Mouse (Mus musculus): ENCODE measurements at regions not wholly inside any gene's neighbourhood (a gene's known extent, or its start where the extent isn't known, plus 50 kb on each side); places are given as distances from the start of the nearest gene placed in this dataset.

DNA sequence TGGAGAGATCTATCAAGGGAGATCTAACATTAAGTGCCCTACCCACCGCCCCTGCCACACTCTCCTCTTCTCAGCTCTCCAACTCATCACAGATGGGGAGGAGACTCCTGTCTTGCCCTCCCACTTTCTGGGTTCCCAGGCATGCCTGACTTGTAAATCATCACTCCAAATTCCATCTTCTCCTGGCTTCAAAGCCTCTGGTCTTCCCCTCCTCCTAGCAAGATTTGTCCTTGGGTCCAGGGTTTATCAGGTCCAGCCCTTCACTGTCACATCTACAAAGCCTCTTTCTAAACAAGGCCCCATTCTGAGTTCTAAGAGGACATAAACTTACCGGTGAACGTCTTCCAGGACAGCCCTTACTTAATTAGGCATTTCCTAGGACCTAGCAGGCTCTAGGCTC, 73.3 kb upstream of the Col5a1 start:
- DNase-seq, result no peak

DNA sequence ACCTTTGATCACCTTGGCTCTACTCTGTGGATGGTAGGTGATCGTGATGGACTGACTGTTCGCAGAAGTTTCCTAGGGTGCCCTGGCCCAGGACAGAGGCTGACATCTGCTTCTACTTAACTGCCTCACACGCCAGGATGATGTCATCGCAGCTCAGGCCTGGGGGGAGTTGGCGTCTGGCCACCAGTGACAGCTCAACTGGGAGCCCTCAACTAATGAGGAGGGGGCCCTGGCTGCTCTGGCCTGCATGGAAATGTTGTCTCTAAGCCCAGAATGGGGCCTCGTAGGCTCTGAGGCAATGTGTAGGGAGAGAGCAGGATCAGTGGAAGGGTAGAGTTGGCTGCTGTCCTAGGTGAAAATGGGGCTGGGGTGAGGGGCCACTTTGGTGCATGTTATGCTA, 72.9 kb upstream of the Col5a1 start:
- no peak for DNase-seq

DNA sequence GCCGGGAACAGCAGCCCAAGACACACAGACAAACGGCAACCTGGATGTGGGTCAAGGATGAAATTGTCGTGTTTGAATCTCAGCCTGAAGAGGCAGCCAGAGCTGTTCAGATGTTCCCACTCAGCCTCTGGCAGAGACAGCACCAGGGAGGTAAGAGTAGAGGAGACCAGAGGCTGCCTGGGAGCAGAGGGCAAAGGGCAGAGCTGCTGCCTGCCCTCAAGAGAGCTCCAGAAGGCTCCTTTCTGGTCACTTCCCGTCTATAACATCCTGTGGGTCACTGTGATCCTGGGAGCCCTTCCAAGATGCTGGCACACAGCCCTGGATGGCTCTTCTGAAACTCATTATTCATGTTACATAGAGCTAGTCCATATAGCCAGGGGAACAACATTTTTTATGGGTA, 67.6 kb upstream of the Col5a1 start:
- no peak for DNase-seq

DNA sequence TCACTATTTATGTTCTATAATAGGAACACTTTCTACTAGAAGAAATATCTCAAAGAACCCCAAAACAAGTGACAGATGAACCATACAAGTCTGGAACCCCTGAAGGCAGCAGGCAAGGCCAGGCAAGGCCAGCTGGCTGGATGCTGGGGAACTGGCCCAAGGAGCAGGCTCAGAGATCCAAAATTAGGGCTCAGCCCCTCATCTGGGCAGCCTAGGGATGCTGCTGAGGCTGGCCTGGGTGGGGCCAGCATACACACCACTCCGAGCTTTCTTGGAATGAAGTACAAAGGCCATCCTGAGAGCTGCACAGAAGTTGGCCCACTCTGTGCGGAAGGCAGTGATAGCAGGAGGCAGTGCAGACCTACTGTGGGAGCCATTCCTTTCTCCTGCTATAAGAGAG, 59.4 kb upstream of the Col5a1 start:
- no peak for DNase-seq

DNA sequence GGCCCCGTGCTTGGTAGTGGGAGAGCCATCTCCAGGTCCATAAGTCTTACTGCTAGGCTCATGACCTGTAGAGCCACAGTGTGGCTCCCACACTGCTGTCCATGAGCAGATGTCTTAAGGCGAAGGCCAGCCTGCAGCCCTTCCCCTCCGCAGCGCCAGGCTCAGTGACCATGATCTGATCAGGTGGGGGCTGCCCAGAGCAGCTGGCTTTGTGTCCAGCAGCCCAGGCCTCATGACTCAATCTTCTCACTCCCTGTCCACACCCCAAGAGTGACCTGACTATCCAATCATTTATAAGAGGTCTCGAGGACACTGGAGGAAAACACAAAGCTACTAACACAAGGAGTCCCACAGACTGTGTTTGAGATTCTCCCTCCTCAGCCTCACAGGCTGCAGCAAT, 58.6 kb upstream of the Col5a1 start:
- DNase-seq, result no peak

DNA sequence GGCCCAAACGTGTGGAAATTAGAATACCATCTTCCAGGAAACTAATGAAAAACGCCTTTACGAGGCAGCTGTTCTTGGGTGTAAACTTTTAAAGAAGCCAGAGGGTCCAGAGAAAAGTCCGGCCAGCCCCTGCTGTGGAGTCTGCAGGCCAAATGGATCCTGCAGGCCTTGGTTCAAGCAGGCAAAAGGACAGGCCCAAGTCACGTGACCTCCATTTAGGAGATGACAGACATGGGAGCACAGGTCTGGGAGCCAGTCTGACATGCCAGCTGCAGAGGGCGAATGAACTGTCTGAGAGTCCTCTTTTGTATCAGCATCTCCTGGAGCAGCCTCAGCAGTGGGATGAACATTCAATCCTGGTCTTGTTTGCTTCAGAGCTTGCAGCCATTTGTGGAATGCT, 58.0 kb upstream of the Col5a1 start:
- DNase-seq, result no peak

DNA sequence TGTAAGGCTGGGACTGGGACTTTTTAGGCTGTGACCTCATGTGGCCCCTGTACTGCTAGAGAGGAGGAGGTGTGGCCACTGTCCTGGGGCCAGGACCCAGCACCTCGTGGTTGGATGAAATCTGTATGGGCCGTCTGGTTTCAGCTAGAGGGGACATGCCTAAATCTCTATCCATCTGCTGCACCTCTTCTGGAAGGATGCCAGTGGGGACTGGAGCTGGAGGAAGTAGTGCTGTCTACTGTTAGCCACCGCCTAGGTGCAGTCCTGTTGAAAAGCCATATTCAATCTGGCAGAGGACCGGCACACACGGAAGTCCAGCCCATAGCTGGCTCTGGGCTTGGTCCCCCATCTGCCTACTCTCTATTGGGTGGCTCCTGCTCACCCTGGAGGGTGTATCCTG, 56.7 kb upstream of the Col5a1 start:
- peak; percentile 8 for DNase-seq

DNA sequence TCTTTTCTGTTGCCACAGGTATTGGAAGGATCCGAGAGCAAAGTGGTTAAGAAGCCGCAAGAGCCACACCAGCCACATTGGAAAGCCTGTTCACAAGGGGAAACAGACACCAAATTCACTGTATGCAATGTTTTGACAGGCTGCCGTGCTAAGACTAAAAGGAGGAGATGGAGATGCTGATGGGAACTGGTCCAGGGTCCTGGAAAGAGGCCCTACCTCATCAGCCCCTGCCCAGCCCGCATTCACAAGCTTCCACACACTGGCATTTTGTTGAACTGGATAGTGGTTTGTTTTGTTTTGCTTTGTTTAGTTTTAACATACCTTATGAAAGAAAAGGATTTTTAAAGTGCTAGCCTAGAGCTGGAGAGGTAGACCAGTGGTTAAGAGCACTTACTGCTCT, 51.3 kb upstream of the Col5a1 start:
- DNase-seq, result no peak

DNA sequence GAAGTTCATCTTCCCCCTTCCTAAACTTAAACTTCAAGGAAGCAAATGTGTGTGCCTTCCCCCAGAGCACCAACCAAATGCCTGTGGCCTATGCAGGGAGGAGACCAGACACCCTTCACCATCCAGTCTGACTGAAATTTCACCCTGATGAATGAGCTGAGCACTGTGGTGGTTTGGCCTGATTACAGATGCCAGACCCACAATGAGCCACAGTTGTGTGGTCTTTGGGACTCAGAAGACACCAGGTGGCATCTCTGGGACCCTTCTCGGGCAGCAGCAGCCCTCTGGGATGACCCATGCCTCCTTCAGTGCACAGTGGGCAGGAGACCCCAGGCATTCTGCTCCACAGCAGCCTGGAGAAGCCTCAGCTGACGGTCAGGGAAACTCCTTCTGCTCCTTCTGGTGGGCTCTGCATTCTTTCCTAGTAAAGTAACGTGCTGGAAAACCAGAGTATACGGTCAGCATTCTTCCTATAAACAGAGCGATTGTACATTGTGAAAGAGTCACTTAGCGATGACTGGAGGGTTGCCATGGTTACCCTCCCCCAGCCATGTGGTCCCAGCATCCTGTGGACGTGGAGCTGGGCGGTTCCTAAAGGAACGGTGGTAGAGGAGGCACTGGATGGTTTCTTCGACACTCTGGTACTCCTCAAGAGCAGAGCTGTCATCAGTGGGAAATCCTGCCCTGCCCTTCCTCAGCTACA, 50.3 kb upstream of the Col5a1 start:
- DNase-seq, result no peak

Measured in cerebellum, adult 11-12 months (tissue).